Mouse (Mus musculus): Measurements from ENCODE around the gene Lcn2. TPM values are rescaled to one million over a fixed set of nuclear protein-coding genes. Genes with fewer than 3 reads are reported as not detected.
A peak's percentile ranks its signal among the peaks of the same experiment; 100 is the strongest.
"Not testable (repeated sequence)": the region's sequence is repeated elsewhere in the genome, so short reads cannot be mapped to it uniquely, and the experiment has no call there.

Gene Lcn2
- polyA plus RNA-seq, 1 experiment from 2014 or later = 0.93 TPM

- Histone ChIP-seq H3K9me3 (ENCODE audit: control insufficient read depth, low read length) (no peaks in the 10 kb centered on the region), H3K27ac (ENCODE audit: low read depth, low read length) (peak overlapping the region; percentile 90), H3K4me3 (ENCODE audit: low read length) (peak overlapping the region; percentile 85), H3K36me3 (ENCODE audit: control insufficient read depth, insufficient read depth, low read length) (peaks cover 5% of the 10 kb centered on the region; the same call in 1 of the 2 replicates), H3K9ac (ENCODE audit: low read depth, low read length) (peak overlapping the region; percentile 88), H3K27me3 (replicated peaks; ENCODE audit: control insufficient read depth, insufficient read depth, low read length) (peaks cover 3% of the 10 kb centered on the region; the same call in 1 of the 2 replicates), H3K4me2 (ENCODE audit: low read length) (peak overlapping the region; percentile 92), H3K4me1 (ENCODE audit: control insufficient read depth, insufficient read depth, low read depth, low read length) (peaks cover 19% of the 10 kb centered on the region)
- ATAC-seq = peak; percentile 84
- under 1% methylated on average over 49 of the region's 53 CpGs for WGBS
Measured at GRCm38 (mm10) chr2:32362817-32363340, 25.2 kb downstream of the Lcn2 start.

GRCm38 (mm10) chr2:32362274-32362673, 25.8 kb downstream of the Lcn2 start:
- not testable (repeated sequence) for H3K9me3 ChIP-seq (ENCODE audit: control insufficient read depth, low read length); H3K27me3 ChIP-seq (replicated peaks; ENCODE audit: control insufficient read depth, insufficient read depth, low read length); H3K36me3 ChIP-seq (ENCODE audit: control insufficient read depth, insufficient read depth, low read length); ATAC-seq
- Histone ChIP-seq H3K4me3 (ENCODE audit: low read length) (peak overlapping the region; percentile 85), H3K4me2 (ENCODE audit: low read length) (peak overlapping the region; percentile 92), H3K27ac (ENCODE audit: low read depth, low read length) (peak overlapping the region; percentile 90), H3K9ac (ENCODE audit: low read depth, low read length) (peak overlapping the region; percentile 88), H3K4me1 (ENCODE audit: control insufficient read depth, insufficient read depth, low read depth, low read length) (peaks cover 19% of the 10 kb centered on the region)
- 47% methylated on average over 5 of the region's 5 CpGs for WGBS

DNA sequence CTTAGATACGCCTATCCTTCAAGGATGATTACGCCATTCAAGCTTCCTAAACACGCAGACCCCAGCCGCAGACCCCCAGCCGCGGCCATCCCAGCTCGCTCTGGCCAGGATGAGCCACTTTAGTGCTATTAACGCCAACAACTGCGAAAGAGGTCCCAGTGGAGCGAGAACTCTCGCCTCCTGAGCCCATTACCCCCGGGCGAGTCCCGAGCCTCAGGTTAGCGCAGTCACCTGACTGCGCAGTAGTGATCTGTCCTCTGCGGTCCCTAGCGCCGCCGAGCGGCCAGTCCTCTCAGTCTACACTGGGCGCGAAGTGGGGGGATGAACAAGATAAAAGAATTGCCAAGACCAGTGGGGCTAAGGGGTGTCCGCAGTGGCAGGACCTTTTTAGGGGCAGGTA, 26.6 kb downstream of the Lcn2 start:
- peaks cover 3% of the 10 kb centered on the region; the same call in 1 of the 2 replicates for H3K27me3 ChIP-seq (replicated peaks; ENCODE audit: control insufficient read depth, insufficient read depth, low read length)
- H3K9me3 ChIP-seq (ENCODE audit: control insufficient read depth, low read length) = no peaks in the 10 kb centered on the region
- peak; percentile 29; the same call in 1 of the 2 replicates for ATAC-seq
- peak overlapping the region; percentile 39 for H3K4me3 ChIP-seq (ENCODE audit: low read length)
- peak overlapping the region; percentile 73 for H3K4me2 ChIP-seq (ENCODE audit: low read length)
- peaks cover 19% of the 10 kb centered on the region for H3K4me1 ChIP-seq (ENCODE audit: control insufficient read depth, insufficient read depth, low read depth, low read length)
- H3K27ac ChIP-seq (ENCODE audit: low read depth, low read length) = no peak overlapping the region
- H3K36me3 ChIP-seq (ENCODE audit: control insufficient read depth, insufficient read depth, low read length) = no peaks in the 10 kb centered on the region
- peak overlapping the region; percentile 57 for H3K9ac ChIP-seq (ENCODE audit: low read depth, low read length)
- 2% methylated on average over 24 of the region's 24 CpGs for WGBS

GRCm38 (mm10) chr2:32360741-32361140, 27.3 kb downstream of the Lcn2 start:
- peak overlapping the region; percentile 39 for H3K4me3 ChIP-seq (ENCODE audit: low read length)
- H3K4me1 ChIP-seq (ENCODE audit: control insufficient read depth, insufficient read depth, low read depth, low read length) = peaks cover 19% of the 10 kb centered on the region
- no peaks in the 10 kb centered on the region for H3K9me3 ChIP-seq (ENCODE audit: control insufficient read depth, low read length)
- WGBS = 4% methylated on average over 14 of the region's 14 CpGs
- no peaks in the 10 kb centered on the region for H3K36me3 ChIP-seq (ENCODE audit: control insufficient read depth, insufficient read depth, low read length)
- peaks cover 3% of the 10 kb centered on the region; the same call in 1 of the 2 replicates for H3K27me3 ChIP-seq (replicated peaks; ENCODE audit: control insufficient read depth, insufficient read depth, low read length)
- peak overlapping the region; percentile 73 for H3K4me2 ChIP-seq (ENCODE audit: low read length)
- H3K27ac ChIP-seq (ENCODE audit: low read depth, low read length) = no peak overlapping the region
- H3K9ac ChIP-seq (ENCODE audit: low read depth, low read length) = peak overlapping the region; percentile 43
- ATAC-seq = 0 out of 2 replicates have a peak, but pooled peaks have one; percentile 6

DNA sequence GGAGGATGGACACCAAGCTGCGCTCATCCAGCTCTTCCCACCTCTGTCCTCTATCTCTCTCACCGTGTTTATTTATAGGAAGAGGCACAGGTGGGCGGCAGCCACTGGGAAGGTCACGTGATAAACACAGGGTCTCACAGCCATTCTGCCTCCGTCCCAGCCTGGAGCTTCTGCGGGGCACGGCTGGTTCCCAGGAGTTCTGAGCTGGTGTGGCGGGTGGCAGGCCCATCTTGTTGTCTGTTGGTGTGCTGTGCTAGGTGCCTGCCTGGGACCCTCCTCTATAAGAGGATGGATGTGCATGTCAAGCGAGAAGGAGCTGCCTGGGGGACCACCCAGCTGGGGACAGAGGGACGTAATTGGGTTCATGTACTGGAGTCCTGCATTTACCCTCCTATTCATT, 29.7 kb downstream of the Lcn2 start:
- H3K4me1 ChIP-seq (ENCODE audit: control insufficient read depth, insufficient read depth, low read depth, low read length) = peaks cover 10% of the 10 kb centered on the region
- WGBS = 67% methylated on average over 10 of the region's 10 CpGs
- no peak overlapping the region for H3K4me2 ChIP-seq (ENCODE audit: low read length)
- no peak overlapping the region for H3K4me3 ChIP-seq (ENCODE audit: low read length)
- no peak overlapping the region for H3K9ac ChIP-seq (ENCODE audit: low read depth, low read length)
- H3K27ac ChIP-seq (ENCODE audit: low read depth, low read length) = no peak overlapping the region
- H3K9me3 ChIP-seq (ENCODE audit: control insufficient read depth, low read length) = no peaks in the 10 kb centered on the region
- H3K27me3 ChIP-seq (replicated peaks; ENCODE audit: control insufficient read depth, insufficient read depth, low read length) = peaks cover 3% of the 10 kb centered on the region; the same call in 1 of the 2 replicates
- no peak for ATAC-seq
- no peaks in the 10 kb centered on the region for H3K36me3 ChIP-seq (ENCODE audit: control insufficient read depth, insufficient read depth, low read length)

- H3K4me2 ChIP-seq (ENCODE audit: low read length) = no peak overlapping the region
- no peak for ATAC-seq
- peaks cover 3% of the 10 kb centered on the region; the same call in 1 of the 2 replicates for H3K27me3 ChIP-seq (replicated peaks; ENCODE audit: control insufficient read depth, insufficient read depth, low read length)
- 80% methylated on average over 3 of the region's 3 CpGs for WGBS
- H3K9me3 ChIP-seq (ENCODE audit: control insufficient read depth, low read length) = no peaks in the 10 kb centered on the region
- H3K4me1 ChIP-seq (ENCODE audit: control insufficient read depth, insufficient read depth, low read depth, low read length) = peaks cover 10% of the 10 kb centered on the region
- no peak overlapping the region for H3K4me3 ChIP-seq (ENCODE audit: low read length)
- H3K36me3 ChIP-seq (ENCODE audit: control insufficient read depth, insufficient read depth, low read length) = no peaks in the 10 kb centered on the region
- no peak overlapping the region for H3K27ac ChIP-seq (ENCODE audit: low read depth, low read length)
- H3K9ac ChIP-seq (ENCODE audit: low read depth, low read length) = no peak overlapping the region
Measured at GRCm38 (mm10) chr2:32357710-32358109, 30.3 kb downstream of the Lcn2 start.

DNA sequence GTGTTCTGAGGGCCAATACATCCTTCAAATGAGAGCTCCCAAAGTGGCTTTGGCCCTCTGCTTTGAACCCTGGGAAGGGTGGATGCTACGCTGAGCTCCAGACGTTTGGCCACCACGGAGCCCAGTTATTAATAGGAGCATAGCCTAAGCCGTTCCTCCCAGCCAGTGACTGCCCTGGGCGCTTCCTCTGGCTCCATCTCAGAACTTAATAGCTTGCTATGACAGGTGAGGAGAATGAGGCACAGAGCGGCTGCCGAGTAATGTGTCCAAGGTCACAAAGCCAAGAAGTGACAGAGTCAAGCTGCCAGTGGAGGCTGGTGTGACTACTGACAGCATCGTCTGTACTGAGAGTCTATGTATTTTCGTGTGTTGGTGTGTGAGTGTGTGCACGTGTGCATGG, 31.8 kb downstream of the Lcn2 start:
- 78% methylated on average over 10 of the region's 10 CpGs for WGBS
- no peak for ATAC-seq
- peaks cover 9% of the 10 kb centered on the region for H3K4me1 ChIP-seq (ENCODE audit: control insufficient read depth, insufficient read depth, low read depth, low read length)
- no peak overlapping the region for H3K9ac ChIP-seq (ENCODE audit: low read depth, low read length)
- H3K36me3 ChIP-seq (ENCODE audit: control insufficient read depth, insufficient read depth, low read length) = no peaks in the 10 kb centered on the region
- no peak overlapping the region for H3K27ac ChIP-seq (ENCODE audit: low read depth, low read length)
- H3K27me3 ChIP-seq (replicated peaks; ENCODE audit: control insufficient read depth, insufficient read depth, low read length) = no peaks in the 10 kb centered on the region
- H3K4me2 ChIP-seq (ENCODE audit: low read length) = no peak overlapping the region
- H3K9me3 ChIP-seq (ENCODE audit: control insufficient read depth, low read length) = no peaks in the 10 kb centered on the region
- no peak overlapping the region for H3K4me3 ChIP-seq (ENCODE audit: low read length)

DNA sequence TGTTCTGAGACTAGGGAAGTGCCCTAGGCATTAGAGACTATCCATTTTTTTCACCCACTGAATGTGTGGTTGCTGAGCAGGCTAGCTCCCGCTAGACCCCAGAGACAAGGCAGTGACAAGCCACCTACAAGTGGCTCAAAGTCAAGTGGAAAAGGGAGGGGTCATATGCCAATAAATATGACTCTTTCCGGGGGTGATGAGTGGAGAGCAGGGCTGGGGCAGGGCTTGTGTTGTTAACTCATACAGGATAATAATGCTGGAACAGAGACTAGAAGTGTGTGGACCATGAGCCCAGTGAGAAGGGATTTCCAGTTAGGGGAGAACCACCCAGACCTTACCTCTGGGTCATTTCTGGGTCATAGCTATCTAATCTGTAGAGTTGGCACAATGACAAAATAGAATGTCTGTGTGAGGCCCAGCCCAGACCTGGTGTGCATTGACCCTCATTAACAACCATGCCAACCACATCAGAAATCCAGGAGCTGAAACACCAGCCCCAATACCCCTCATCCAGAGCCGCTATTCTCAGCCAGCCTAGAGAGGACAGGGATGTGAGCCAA, 33.6 kb downstream of the Lcn2 start:
- Histone ChIP-seq H3K27ac (ENCODE audit: low read depth, low read length) (no peak overlapping the region), H3K9ac (ENCODE audit: low read depth, low read length) (no peak overlapping the region), H3K4me2 (ENCODE audit: low read length) (no peak overlapping the region), H3K27me3 (replicated peaks; ENCODE audit: control insufficient read depth, insufficient read depth, low read length) (no peaks in the 10 kb centered on the region), H3K4me1 (ENCODE audit: control insufficient read depth, insufficient read depth, low read depth, low read length) (peaks cover 21% of the 10 kb centered on the region), H3K9me3 (ENCODE audit: control insufficient read depth, low read length) (no peaks in the 10 kb centered on the region), H3K4me3 (ENCODE audit: low read length) (no peak overlapping the region), H3K36me3 (ENCODE audit: control insufficient read depth, insufficient read depth, low read length) (no peaks in the 10 kb centered on the region)
- 83% methylated on average over 3 of the region's 3 CpGs for WGBS
- no peak for ATAC-seq

DNA sequence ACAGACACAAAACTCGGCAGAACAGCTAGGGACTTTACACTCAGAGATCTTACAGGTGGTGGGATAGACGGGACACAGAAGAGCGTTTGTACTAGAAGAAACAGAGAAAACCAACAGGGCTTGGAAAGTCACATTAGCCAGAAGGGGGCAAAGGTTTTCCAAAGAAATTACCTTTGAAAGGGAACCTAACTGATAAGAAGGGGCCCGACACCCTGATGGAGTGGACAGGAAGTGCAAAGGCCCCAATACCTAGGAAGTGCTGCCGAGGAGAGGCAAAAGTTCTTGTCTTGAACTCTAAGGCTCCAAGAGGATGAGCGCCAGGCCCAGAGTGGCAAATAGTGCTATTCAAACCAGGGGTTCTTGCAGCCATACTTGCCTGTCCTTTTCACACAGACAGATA, 34.2 kb downstream of the Lcn2 start:
- no peaks in the 10 kb centered on the region for H3K27me3 ChIP-seq (replicated peaks; ENCODE audit: control insufficient read depth, insufficient read depth, low read length)
- 77% methylated on average over 6 of the region's 6 CpGs for WGBS
- peaks cover 21% of the 10 kb centered on the region for H3K4me1 ChIP-seq (ENCODE audit: control insufficient read depth, insufficient read depth, low read depth, low read length)
- H3K36me3 ChIP-seq (ENCODE audit: control insufficient read depth, insufficient read depth, low read length) = no peaks in the 10 kb centered on the region
- no peak overlapping the region for H3K9ac ChIP-seq (ENCODE audit: low read depth, low read length)
- ATAC-seq = no peak
- no peak overlapping the region for H3K4me3 ChIP-seq (ENCODE audit: low read length)
- no peak overlapping the region for H3K27ac ChIP-seq (ENCODE audit: low read depth, low read length)
- H3K9me3 ChIP-seq (ENCODE audit: control insufficient read depth, low read length) = no peaks in the 10 kb centered on the region
- H3K4me2 ChIP-seq (ENCODE audit: low read length) = no peak overlapping the region
